Mouse (Mus musculus) yolk sac, embryonic 10.5 days (tissue): ENCODE results near the gene Gm20518.

Experiments used
- DNase-seq: peaks from one replicate; pipeline ENCODE4 v3.0.0-alpha.2; 2017; ENCODE audit warnings: low spot score

Gm20518 gene

DNA sequence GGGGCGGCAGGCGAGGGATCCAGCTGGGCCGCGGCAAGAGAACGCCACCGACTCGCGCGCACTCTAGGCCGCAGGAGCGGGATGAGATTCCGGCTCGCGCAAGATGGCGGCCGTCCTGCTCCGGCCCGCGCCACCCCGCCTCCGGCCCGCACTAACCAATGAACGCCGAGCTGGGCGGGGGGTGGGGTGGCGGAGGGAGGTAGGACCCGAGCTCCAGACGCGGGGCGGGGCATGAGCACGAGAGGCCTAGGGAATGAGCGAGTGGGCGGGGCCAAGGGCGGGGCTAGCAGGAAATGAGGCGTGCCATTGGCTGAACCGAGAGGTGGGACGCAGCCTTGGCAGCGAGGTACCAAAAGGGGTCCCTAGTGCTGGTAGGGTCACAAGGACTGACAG lies at the start of gene Gm20518:
Gene Gm20518 (minus strand): TSS at position 105 of the 393 bp plus-strand sequence.
- peak; percentile 98 for DNase-seq

DNA sequence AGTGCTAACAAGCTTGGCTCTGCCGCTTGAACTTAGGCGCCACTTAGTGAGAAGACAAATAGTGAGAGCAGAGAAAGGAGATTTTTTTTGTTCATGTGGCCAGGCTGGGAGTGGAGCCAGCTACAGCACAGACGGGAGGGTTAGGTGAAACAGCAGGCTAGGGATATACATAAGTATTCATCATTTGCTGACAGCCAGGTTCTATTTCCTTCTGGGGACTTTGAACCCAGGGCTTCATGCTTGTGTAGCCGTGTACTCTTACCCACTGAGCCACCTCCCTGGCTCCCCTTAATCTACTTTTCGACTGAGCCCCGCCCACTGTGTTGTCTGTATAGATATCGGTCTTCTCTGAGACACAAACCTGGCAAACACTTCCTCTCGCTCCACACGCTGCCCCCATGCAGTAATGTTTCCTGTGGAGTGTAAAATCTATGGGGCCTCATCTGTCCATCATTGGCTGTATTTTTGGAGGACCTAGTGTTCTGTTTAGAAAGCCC lies 47.8 kb upstream of the Gm20518 start:
- DNase-seq: no peak

DNA sequence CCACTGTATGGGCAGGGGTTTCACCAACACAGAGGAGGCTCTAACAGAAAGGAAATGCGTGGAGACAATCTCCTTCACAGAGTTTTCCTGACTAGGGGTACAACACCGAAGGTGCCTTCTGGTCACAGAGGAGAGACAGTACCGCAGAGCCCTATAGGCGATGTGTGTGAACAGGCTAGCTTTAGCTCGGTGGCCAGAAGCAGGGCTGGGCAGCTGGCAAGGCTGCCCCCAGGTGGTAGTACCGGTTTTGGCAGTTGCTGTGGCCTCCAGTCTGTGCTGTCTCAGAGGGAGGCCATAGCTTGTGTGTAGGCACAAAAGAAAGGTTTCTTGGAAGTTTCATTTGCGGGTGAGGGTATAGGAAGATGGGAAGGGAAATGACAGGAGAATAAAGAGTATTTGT lies 47.4 kb upstream of the Gm20518 start:
- no peak for DNase-seq

GRCm38 (mm10) chr16:17938187-17938586 lies 46.7 kb upstream of the Gm20518 start:
- no peak for DNase-seq

- DNase-seq: no peak
These were observed 45.3 kb upstream of the Gm20518 start for GRCm38 (mm10) chr16:17936776-17937175.

- no peak for DNase-seq
These were observed 43.0 kb upstream of the Gm20518 start for GRCm38 (mm10) chr16:17934445-17934910.

GRCm38 (mm10) chr16:17933594-17934444 lies 42.3 kb upstream of the Gm20518 start:
- no peak for DNase-seq

DNA sequence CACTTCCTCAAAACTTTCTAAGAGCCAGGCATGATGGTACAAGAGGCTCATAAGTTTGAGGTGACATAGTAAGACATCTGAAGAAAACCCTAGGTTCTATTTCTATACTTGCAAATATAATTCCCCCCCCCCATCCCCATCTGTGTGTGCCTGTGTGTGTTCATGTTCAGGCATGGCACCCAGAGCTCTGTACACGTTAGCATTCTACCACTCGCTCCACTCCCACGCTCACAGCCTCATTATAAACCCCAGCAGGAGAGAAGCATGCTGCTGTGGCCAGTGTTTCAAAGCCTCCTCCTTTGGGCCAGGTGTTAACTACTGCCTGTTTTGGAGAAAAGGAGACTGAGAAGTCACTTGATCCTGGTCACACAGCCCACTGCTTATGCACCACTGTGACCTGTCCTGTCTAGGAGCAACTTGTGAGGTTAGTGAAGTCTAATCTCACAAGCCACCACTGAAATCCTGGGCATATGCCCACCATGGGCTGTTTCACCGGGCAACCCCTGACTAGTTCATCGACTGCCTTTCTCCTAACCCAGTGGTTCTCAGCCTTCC lies 40.5 kb upstream of the Gm20518 start:
- no peak for DNase-seq

DNA sequence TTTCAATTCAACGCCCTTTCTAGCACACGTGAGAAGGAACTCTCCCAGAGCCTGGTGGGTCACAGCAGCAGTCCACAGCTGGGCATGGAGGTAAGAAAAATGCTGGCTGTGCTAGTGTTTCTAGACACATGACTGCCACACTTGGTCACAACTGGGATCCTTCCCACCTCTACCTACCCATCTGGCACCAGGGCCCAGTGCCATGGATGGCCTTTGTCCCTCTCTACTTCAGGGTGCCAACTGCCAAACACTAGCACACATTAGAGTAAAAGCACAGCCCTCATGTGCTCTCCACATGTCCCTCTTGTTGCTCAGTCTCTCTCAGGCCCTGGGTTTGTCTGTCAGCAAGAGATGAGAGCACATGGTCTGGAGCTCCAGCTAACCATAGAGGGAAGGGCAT lies 38.2 kb upstream of the Gm20518 start:
- DNase-seq: no peak

GRCm38 (mm10) chr16:17929211-17929610 lies 37.7 kb upstream of the Gm20518 start:
- no peak for DNase-seq

- peak; percentile 81 for DNase-seq
These were observed 37.2 kb upstream of the Gm20518 start for GRCm38 (mm10) chr16:17928627-17929104.

DNA sequence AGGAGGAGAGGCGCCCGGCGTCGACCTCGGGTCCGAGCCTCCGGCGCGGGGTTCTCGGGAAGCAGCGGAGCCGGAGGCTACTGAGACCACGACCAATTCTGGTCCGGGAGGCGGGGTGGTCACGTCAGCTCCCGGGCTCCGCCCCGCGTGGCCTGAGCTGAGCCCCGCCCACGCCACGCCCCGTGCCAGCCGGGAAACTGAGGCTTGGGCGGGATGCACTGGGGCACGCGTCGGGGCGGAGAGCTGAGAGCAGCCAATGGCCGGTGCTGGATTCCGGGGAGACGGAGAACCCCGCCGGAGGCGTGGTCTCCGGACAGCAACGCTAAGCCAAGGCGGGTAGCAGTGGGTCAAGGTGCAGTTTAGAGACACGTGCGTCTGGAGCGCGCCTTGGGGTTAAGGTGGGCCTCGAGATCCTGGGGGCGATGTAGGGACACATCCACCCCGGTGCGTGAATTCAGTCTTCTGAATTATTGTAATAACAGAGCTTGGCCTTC lies 36.7 kb upstream of the Gm20518 start, which contains the start of gene Slc25a1:
Gene Slc25a1 (minus strand): TSS at position 133 of the 494 bp plus-strand sequence.
- DNase-seq: peak; percentile 89

GRCm38 (mm10) chr16:17927351-17928082 lies 36.0 kb upstream of the Gm20518 start:
- peak; percentile 79 for DNase-seq

DNA sequence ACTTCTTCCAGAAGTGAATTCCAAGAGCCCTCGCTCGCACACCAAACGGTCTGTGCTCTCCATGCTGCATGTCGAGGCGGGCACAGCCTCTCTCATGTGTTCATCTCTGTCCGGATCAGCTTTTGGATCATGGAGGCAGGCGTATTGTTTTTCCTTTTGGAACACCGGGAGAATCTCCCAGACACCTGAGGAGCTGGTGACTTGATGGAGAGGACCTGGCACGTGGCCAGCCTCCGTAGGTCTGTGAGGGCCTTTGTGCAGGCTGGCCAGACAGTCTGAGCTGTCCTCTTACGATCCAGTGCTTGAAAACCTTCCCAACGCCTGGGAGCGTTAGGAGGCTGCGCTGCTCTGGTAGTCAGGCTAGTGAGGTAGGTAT lies 30.7 kb upstream of the Gm20518 start:
- no peak for DNase-seq

DNA sequence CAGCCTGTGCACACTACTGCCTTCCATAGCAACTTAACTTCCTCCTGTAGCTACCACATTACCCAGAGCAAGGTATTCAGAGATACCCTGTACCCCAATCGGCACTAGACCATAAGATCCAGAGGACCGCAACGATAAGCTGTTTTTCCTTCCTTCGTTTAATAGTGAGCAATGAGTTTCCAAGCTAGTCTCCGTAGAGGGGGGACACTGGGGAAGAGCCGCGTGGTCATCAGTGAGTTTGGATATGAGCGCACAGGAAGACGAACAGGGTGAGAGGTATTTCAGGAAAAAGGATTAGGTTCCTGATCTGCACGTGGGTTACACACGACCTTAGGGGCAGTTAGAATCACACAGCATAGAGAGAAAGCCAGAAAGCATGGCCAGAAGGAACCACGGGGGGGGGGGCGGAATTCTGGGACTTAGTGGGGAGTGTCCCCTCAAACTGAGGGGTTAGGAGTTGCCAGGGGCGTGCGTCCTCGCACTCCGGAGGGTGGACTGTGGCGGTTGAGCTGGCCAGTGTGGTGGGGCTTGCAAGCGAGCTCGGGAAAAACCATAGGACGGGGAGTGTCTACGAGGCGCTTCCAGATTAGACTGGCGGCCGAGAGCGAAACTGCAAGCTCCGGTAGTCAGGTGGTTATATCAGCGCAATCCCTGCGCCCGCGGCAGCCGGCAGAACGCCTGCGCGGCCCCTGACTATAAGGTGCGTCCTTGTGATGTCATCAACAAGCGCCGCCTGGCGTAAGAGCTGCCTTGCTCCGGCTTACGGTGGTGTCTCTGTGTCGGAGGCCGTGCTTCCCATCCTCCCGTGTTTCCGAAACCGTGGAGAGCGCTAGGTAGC lies 30.1 kb upstream of the Gm20518 start:
- DNase-seq: peak; percentile 94

- DNase-seq: no peak
These were observed 29.1 kb upstream of the Gm20518 start for GRCm38 (mm10) chr16:17920586-17920985.

DNA sequence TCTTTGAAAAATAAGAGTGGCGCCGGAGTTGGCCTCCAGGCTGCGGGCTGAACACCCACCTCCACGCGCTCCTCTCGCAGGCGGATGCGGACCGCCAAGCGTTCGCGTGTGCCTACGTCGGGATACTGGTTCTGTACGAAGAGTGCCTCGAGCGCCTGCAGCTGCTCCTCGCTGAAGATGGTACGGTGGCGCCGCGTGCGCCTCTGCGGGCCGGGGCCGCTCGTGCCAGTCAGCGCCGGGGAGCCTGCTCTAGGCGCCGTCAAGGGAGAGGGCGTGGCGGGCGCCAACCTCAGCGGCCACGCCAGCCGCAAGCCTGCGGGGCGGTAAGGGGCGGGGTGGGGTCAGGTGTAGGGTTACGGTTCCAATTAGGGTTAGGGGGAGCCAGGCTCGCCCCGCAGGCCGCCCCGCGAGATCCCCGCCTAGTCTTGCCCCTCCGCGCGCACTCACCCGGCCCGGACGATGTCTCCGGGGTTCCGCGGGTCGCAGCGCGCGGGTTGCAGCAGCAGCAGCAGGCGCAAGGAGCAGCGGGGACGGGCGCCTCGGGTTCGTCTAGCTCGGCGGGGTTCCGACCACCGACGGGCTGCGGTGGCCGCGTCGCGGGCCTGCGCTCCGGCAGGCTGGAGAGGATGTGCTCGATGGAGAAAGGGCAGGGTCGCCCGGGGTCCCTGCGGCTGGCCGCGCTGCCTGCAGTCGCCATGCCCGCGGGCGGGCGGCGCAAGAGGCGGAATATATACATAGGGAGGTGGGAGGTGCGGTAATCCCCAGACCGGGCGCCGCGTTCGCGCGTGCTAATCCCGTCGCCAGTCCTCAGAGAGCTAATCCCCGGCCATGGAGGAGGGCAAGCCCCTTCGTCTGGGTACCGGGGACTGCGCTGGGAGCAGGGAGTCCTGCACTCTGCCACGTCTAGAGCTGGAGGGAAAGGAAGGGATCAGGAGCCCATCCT lies 23.1 kb upstream of the Gm20518 start, which contains the start of gene Gsc2:
Gene Gsc2 (minus strand): TSS at position 753 of the 943 bp plus-strand sequence.
- no peak for DNase-seq

- DNase-seq: peak; percentile 89
These were observed 19.7 kb upstream of the Gm20518 start, which contains the start of gene Ess2 for GRCm38 (mm10) chr16:17911052-17911595. Gene Ess2 (minus strand): TSS chr16:17911348.

GRCm38 (mm10) chr16:17898462-17898861 lies 7.0 kb upstream of the Gm20518 start, which contains the start of the genes Dgcr2 and Tssk2:
Gene Dgcr2 (minus strand): TSS chr16:17898562.
Gene Tssk2 (plus strand): TSS chr16:17898637.
- no peak for DNase-seq
